Mouse (Mus musculus): Measurements from ENCODE around the gene Eif2d.

GRCm38 (mm10) chr1:131119026-131119425 lies 34.0 kb upstream of the Eif2d start:
- no peak for TF ChIP-seq CTCF (IDR thresholded peaks at IDR 0.05; ENCODE audit: borderline replicate concordance, control insufficient read depth, extremely low read depth, insufficient read depth, low read length, poor library complexity)
- no peak for TF ChIP-seq POLR2A (IDR thresholded peaks at IDR 0.05; ENCODE audit: control insufficient read depth, extremely low read depth, insufficient read depth, low read length, poor library complexity)
